Mouse (Mus musculus): ENCODE measurements around the gene Ttc25. TPM values are rescaled to one million over a fixed set of nuclear protein-coding genes. Genes with fewer than 3 reads are reported as not detected.
A peak's percentile ranks its signal among the peaks of the same experiment; 100 is the strongest.

The Ttc25 gene
- polyA plus RNA-seq (2012; rRNA removed) = 0.01 and 0.03 TPM in 2 replicates
- 0.13 and 0.19 TPM in 2 replicates for polyA plus RNA-seq (2014; fragmentation: Nextera tagmentation; extraction: Ambion mirVana)

GRCm38 (mm10) chr11:100544832-100545745, at the start of gene Ttc25:
Ttc25 (plus strand) TSS chr11:100545607.
- H3K9ac ChIP-seq (replicated peaks) = peak within 1 kb of the TSS; percentile 66
- H3K4me3 ChIP-seq (ENCODE audit: insufficient read depth in 1 of 2, low read depth in 2 of 2, low read length in 2 of 2) = peak within 1 kb of the TSS; percentile 57 to 73
- H3K36me3 ChIP-seq (replicated peaks; ENCODE audit: control insufficient read depth, insufficient read depth, low read depth) = no peaks in the 10 kb centered on the region
- H3K9me3 ChIP-seq (ENCODE audit: control insufficient read depth, low read length) = no peaks in the 10 kb centered on the region
- H3K27ac ChIP-seq = no peak within 1 kb of the TSS; the same call in 1 of the 2 replicates
- DNase-seq (ENCODE audit: low read depth in 3 of 3, low spot score in 3 of 3) = peak; percentile 80 to 84 (median 83)
- TF ChIP-seq EP300 (IDR thresholded peaks at IDR 0.05; ENCODE audit: low read depth) = no peak
- peak; percentile 35; the same call in 1 of the 2 replicates for TF ChIP-seq CTCF (IDR thresholded peaks at IDR 0.05; ENCODE audit: low read depth)
- peaks cover 9 to 21% of the 10 kb centered on the region in 2 experiments for H3K4me1 ChIP-seq (replicated peaks; ENCODE audit: control insufficient read depth in 2 of 2, insufficient read depth in 2 of 2, low read length in 1 of 2)
- WGBS (ENCODE audit: insufficient replicate concordance) = 7% methylated on average over 28 of the region's 28 CpGs
- H3K27me3 ChIP-seq (ENCODE audit: control insufficient read depth, insufficient read depth, low read length) = no peaks in the 10 kb centered on the region
- ATAC-seq (ENCODE audit: insufficient read depth) = peak; percentile 95
- peak within 1 kb of the TSS; percentile 67 for H3K4me2 ChIP-seq (ENCODE audit: low read depth)

- WGBS (ENCODE audit: insufficient replicate concordance) = 27% methylated on average over 3 of the region's 3 CpGs
- Histone ChIP-seq H3K27ac (no peak overlapping the region), H3K9ac (replicated peaks) (no peak overlapping the region), H3K4me3 (ENCODE audit: insufficient read depth in 1 of 2, low read depth in 2 of 2, low read length in 2 of 2) (no peak overlapping the region), H3K27me3 (ENCODE audit: control insufficient read depth, insufficient read depth, low read length) (no peaks in the 10 kb centered on the region), H3K4me1 (replicated peaks; ENCODE audit: control insufficient read depth in 2 of 2, insufficient read depth in 2 of 2, low read length in 1 of 2) (peaks cover 0 to 13% of the 10 kb centered on the region in 2 experiments; a peak in 3 of 4 replicates), H3K9me3 (ENCODE audit: control insufficient read depth, low read length) (no peaks in the 10 kb centered on the region), H3K4me2 (ENCODE audit: low read depth) (no peak overlapping the region), H3K36me3 (replicated peaks; ENCODE audit: control insufficient read depth, insufficient read depth, low read depth) (peaks cover 31% of the 10 kb centered on the region)
- no peak for DNase-seq (ENCODE audit: low read depth in 3 of 3, low spot score in 3 of 3)
- TF ChIP-seq EP300 (IDR thresholded peaks at IDR 0.05; ENCODE audit: low read depth) (no peak), CTCF (IDR thresholded peaks at IDR 0.05; ENCODE audit: low read depth) (no peak)
- ATAC-seq (ENCODE audit: insufficient read depth) = peak; percentile 59; the same call in 1 of the 2 replicates
Measured at GRCm38 (mm10) chr11:100500241-100500640, 45.2 kb upstream of the Ttc25 start.

- Histone ChIP-seq H3K36me3 (replicated peaks; ENCODE audit: control insufficient read depth, insufficient read depth, low read depth) (peaks cover 31% of the 10 kb centered on the region), H3K4me3 (ENCODE audit: insufficient read depth in 1 of 2, low read depth in 2 of 2, low read length in 2 of 2) (no peak overlapping the region), H3K27me3 (ENCODE audit: control insufficient read depth, insufficient read depth, low read length) (no peaks in the 10 kb centered on the region), H3K9ac (replicated peaks) (no peak overlapping the region), H3K27ac (no peak overlapping the region), H3K4me2 (ENCODE audit: low read depth) (no peak overlapping the region), H3K9me3 (ENCODE audit: control insufficient read depth, low read length) (no peaks in the 10 kb centered on the region), H3K4me1 (replicated peaks; ENCODE audit: control insufficient read depth in 2 of 2, insufficient read depth in 2 of 2, low read length in 1 of 2) (peaks cover 0 to 14% of the 10 kb centered on the region in 2 experiments; a peak in 3 of 4 replicates)
- 70% methylated on average over 7 of the region's 7 CpGs for WGBS (ENCODE audit: insufficient replicate concordance)
- no peak for DNase-seq (ENCODE audit: low read depth in 3 of 3, low spot score in 3 of 3)
- no peak for TF ChIP-seq EP300 (IDR thresholded peaks at IDR 0.05; ENCODE audit: low read depth)
- no peak for TF ChIP-seq CTCF (IDR thresholded peaks at IDR 0.05; ENCODE audit: low read depth)
- no peak for ATAC-seq (ENCODE audit: insufficient read depth)
Measured at GRCm38 (mm10) chr11:100500651-100501050, 44.8 kb upstream of the Ttc25 start.

- no peak overlapping the region for H3K4me2 ChIP-seq (ENCODE audit: low read depth)
- no peak overlapping the region for H3K27ac ChIP-seq
- no peaks in the 10 kb centered on the region for H3K27me3 ChIP-seq (ENCODE audit: control insufficient read depth, insufficient read depth, low read length)
- no peaks in the 10 kb centered on the region for H3K9me3 ChIP-seq (ENCODE audit: control insufficient read depth, low read length)
- peaks cover 30% of the 10 kb centered on the region for H3K36me3 ChIP-seq (replicated peaks; ENCODE audit: control insufficient read depth, insufficient read depth, low read depth)
- peaks cover 0 to 14% of the 10 kb centered on the region in 2 experiments; a peak in 3 of 4 replicates for H3K4me1 ChIP-seq (replicated peaks; ENCODE audit: control insufficient read depth in 2 of 2, insufficient read depth in 2 of 2, low read length in 1 of 2)
- 28% methylated on average over 6 of the region's 6 CpGs for WGBS (ENCODE audit: insufficient replicate concordance)
- DNase-seq (ENCODE audit: low read depth in 3 of 3, low spot score in 3 of 3) (no peak), ATAC-seq (ENCODE audit: insufficient read depth) (no peak)
- H3K4me3 ChIP-seq (ENCODE audit: insufficient read depth in 1 of 2, low read depth in 2 of 2, low read length in 2 of 2) = no peak overlapping the region
- TF ChIP-seq EP300 (IDR thresholded peaks at IDR 0.05; ENCODE audit: low read depth) = no peak
- TF ChIP-seq CTCF (IDR thresholded peaks at IDR 0.05; ENCODE audit: low read depth) = no peak
- no peak overlapping the region for H3K9ac ChIP-seq (replicated peaks)
Measured at GRCm38 (mm10) chr11:100501321-100501720, 44.1 kb upstream of the Ttc25 start.

Measured in liver, embryonic 14.5 days (tissue).